Mouse (Mus musculus): ENCODE data around the gene Stoml1. TPM values are rescaled to one million over a fixed set of nuclear protein-coding genes. Genes with fewer than 3 reads are reported as not detected.

The Stoml1 gene
- total RNA-seq, 4 experiments from 2014 or later, result 19.9 to 32.9 (median 28.3) TPM

DNA sequence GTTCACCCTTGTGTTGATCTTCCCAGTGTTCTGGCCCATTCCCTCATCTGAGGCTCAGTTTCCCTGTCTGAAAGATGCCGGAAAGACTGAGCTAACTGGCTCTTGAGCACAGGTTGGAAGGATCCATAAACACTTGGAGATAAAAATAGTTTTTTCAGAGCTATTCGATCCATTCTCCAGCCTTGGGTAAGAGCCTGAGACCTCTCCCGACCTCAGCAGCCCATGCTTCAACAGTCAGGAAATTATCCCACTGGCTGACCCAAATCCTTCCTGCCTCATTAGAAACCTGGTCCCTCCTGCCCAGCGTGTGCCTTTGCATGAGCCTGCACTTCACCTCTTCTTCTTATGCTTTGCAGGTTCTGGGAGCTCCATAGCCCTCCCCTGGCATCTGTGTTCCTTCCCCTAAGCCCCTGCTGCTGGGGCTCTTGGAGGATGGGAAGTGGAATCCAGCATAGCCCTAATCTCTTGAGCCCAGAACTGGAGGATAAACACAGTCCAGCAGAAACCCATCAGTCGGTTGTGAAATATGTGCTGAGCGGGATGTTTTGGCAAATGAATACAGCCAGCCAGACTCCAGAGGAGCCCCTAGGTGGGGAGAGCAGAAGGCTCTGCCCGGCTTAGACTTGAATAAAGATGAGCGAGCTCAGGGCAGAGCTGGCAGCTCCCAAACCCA is 50.8 kb downstream of the Stoml1 start:
- DNase-seq, result no peak

GRCm38 (mm10) chr9:58305686-58306085 is 52.7 kb downstream of the Stoml1 start:
- DNase-seq, result no peak

DNA sequence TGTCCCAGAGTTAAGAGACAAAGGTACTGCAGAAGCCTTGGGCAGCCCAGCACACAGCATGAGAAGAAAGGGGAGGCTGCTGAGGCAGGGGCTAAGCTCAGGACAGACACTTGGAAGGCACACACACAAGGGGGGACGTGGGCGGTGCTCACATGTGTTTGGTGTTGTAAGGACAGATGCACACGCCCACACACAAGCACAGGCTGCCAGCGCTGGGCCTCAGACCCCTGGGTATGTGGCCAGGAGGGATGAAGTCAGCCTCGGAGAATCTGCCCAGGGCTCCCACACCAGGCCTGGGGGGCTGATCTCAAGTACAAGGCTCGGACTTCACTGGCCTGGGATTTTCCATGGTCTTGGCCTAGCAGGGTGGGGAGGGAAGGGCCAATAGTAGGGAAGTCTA is 55.4 kb downstream of the Stoml1 start:
- DNase-seq, result no peak

DNA sequence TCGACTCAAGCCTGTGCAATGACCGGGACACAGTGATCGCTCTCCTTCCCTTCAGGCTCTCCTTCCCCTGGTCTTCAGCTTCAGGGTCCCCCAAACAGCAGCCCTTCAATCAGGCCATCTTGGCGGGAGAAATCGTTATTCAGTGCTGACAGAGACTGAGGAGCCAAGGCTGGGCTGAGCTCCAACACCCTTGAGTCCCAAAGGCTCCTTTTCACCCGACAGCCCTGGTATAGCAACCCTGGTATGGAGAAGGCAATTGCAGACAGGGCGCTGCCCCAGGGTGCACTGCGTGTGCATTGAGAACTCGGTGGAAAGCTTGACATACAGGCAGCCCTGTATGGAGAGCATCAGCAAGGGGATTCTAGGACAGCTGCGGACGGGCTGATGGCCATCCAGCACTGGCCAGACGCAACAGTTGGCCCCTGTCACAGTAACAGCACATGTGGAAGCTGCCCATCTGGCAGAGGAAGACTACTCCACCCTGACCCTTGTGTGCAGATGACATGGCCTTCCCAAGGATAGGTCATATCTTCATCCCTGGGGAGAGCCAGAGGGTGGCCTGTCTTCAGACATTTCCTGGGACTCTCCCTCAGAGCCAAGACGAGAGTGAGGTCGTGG is 57.2 kb downstream of the Stoml1 start:
- no peak for DNase-seq

- no peak for DNase-seq
These were observed 58.4 kb downstream of the Stoml1 start for GRCm38 (mm10) chr9:58311191-58311910.

Small RNAs within 50 kb of the gene (microRNA-seq; reads per million reads assigned to microRNA genes)
- 0 reads per million in 2 experiments for gene Mir6385

Other genes starting within 250 kb of the Stoml1 start
- gene Cyp11a1, start 246.8 kb upstream of the Stoml1 start, total RNA-seq (2022), result 1,000 to 10,000 TPM; 7,138 to 8,839 (median 8,155) TPM
- gene Stra6, start 189.4 kb upstream of the Stoml1 start, total RNA-seq (2022), result 1 to 10 TPM; 1.0 to 2.6 (median 2.2) TPM
- 1 to 10 TPM in 2 of 4 experiments, under 1 TPM in 1, not detected in 1; 0.49 to 2.4 (median 1.2) TPM for gene Ccdc33, start 134.3 kb upstream of the Stoml1 start, total RNA-seq (2022)
- 10 to 100 TPM; 23.6 to 40.9 (median 28.1) TPM for gene Islr, start 48.9 kb upstream of the Stoml1 start, total RNA-seq (2022)
- gene Islr2, start 48.8 kb upstream of the Stoml1 start, total RNA-seq (2022), result 1 to 10 TPM; 1.2 to 1.9 (median 1.7) TPM
- 10 to 100 TPM; 23.4 to 45.6 (median 31.8) TPM for gene Pml, start 3.4 kb upstream of the Stoml1 start, total RNA-seq (2022)
- gene Loxl1, start 60.0 kb downstream of the Stoml1 start, total RNA-seq (2022), result 10 to 100 TPM; 20.4 to 28.6 (median 23.0) TPM
- gene Tbc1d21, start 117.3 kb downstream of the Stoml1 start, total RNA-seq (2022), result not detected
- gene Insyn1, start 235.4 kb downstream of the Stoml1 start, total RNA-seq (2022), result 10 to 100 TPM; 10.8 to 13.7 (median 12.4) TPM

All from adrenal gland, adult 8-10 months (tissue).